Mouse (Mus musculus) embryo, embryonic 11.5 days (tissue): ENCODE data around the gene Phf20.

Experiments
- DNase-seq: peaks from one replicate; pipeline ENCODE4 v3.0.0-alpha.2; 2012; ENCODE audit warnings: low read depth, low spot score

The Phf20 gene

GRCm38 (mm10) chr2:156267636-156268035 lies 71.4 kb downstream of the Phf20 start:
- DNase-seq: no peak

GRCm38 (mm10) chr2:156272553-156272952 lies 76.3 kb downstream of the Phf20 start:
- DNase-seq: no peak

DNA sequence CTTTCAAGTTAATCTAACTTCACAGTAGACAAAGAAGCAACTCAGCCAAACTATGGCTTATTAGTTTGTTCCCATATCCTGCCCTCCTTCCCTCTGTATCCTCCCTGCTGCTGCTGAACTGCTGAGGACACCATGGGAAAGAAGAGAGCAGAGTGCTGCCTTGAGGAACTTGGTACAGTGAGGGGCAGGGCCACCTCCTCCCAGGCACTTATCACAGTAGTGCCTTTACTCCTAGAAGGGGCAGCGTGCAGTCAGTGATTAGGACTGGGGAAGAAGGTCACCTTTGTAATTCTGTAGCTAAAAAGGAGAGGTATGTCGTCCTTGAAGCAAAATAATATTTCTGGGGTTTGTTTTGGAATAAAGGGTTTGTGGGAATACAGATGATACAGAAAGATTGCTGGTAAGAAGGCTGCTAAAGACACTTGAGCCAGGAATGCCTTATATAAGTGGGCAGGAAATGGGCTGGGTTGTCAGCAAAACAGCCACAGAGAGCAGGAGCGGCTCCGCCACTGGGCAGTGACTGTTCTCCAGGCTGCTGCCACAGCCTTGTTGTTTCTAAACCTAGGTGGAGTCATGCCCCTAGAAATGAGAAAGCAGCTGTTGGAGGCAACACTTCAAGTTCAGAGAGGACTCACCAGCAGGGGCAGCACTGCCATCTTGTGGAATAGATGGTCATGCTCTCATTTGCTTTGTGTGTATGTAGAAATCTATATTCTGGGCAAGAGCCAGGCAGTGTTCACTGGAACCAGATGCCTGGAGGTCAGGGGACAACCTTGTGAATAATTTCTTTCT lies 82.2 kb downstream of the Phf20 start:
- peak; percentile 64 for DNase-seq

DNA sequence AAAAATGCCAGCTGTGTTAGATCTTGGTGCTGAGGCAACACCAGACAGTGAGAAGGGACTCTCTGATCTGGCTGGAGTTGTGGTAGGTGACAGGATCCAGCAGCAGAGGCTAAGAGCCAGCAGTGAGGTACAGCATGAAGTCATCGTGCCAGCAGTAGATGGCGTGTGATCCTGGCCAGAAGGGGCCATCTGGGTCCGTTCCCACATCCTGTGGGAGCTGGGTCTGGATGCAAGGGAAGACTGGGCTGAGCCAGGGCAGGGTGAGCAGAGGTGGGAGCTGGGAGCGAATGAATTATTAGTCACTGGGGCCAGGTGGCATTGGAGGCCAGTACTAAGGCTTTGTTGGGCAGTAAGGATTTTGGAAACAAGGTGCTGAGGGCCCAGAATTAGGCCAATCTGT lies 85.0 kb downstream of the Phf20 start:
- DNase-seq: no peak

DNA sequence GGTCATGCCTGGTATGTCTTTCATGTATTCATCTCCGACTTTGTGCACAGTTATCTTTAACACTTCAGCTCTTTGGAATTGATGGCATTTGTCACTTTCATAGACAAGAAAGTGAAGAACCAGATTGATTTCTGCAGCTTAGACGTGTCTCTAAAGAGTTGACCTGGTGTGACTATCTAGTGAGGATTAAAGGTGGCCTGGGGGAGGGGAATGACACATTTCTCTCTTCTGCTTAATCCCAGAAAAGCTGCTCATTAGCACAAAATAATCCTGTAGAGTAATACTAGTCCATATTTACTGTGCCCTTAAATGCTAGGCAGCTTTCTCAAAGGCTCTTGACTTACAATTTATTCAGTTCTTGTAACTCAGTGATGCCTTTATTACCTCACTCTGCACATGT lies 88.9 kb downstream of the Phf20 start:
- no peak for DNase-seq

DNA sequence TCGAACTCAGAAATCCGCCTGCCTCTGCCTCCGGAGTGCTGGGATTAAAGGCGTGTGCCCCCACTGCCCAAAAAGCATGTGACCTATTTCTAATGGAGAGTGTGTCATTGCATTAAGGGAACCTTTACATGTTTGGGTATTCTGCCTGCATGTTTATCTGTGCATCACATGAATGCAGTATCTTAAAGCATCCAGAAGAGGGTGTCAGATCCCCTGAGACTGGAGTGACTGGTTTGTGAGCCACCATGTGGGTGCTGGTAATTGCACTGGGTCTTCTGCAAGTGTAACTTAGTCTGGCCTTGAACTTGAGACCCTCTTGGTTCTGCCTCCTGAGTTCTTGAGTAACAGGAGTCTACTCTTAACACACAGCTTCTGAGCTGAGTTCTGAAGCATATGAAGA lies 90.5 kb downstream of the Phf20 start:
- DNase-seq: no peak

DNA sequence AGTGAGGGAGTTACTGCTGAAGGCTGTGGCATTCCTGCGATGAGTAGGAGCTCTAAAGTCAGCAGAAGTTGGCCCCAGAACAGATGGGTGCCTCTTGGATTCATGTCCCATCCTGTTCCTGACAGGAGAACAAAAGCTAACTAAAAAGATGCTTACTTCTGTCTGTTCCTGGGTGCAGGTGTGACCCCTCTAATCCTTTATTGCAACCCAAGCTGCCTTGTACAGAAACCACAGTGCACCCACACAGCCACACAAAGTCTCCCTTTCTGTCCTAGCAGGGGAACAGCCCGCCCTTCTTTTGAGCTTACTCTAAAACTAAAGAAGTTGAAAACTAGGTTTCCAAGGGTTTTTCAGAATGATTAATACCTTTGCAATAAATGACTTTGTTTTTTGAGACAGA lies 92.0 kb downstream of the Phf20 start:
- no peak for DNase-seq

DNA sequence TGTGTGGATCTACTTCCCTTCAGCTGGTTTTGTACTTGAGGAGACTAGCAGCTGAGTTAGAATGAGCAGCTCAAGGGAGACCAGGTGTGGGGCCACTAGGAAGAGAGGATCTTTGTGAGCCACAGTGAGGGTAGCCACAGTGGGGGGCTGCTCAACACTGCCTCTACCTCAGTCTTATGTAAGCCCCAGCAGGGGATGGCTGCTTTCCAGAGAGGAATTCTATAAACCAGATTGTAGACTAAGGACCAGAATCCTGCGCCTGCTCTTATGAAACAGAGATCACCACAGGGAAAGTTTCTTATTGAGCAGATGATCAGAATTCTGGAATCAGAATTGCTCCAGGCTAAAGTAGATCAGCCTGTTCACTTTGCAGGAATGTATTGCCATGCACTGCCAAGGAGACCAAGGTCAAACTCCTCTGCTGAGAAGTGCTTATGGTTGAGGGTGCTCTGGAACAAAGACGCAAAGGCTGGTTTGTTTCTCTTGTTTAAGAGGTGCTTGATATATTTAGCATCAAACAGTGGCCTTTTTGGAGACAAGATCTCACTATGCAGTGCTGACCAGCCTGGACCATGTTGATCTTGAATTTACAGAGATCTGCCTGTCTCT lies 93.4 kb downstream of the Phf20 start:
- DNase-seq: no peak

DNA sequence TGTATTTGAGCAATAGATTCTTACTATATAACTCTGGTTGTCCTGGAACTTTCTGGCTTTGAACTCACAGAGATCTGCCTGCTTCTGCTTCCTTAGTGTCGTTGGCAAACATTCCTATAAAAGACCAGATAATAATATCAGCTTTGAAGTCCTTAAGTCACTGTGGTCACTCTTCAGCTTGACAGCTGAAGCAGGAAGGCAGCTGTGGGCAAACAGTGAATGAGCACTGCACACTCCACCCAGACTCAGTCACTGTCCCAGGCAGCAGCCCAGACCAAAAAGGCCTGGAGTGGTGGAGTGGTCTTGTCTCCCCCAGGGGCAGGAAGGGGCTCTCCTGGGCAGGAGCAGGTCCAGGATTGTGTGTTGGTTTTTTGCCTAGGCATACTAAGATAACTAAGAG lies 95.7 kb downstream of the Phf20 start:
- no peak for DNase-seq

DNA sequence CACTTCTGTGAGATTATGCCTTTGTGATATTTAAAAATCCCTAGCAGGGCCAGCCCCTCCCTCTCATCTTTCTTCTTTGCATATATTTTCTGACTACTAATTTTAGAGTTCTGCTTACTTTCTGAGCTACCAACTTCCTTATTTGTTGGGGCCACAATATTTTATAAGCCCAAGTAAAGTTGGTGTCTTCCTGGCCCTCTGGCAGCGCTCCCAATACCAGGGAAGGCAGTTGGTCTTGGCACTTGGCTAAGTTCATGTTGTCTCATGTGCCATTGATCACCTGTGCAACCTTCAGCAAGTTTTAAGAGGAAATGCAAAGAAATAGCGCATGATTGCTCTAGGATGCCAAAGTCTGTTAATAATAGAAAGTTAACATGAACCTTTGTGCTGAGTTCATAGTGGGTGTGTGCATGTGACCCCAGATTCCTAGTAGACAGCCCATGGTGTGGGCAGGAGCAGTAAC lies 99.4 kb downstream of the Phf20 start:
- DNase-seq: no peak

GRCm38 (mm10) chr2:156296190-156296589 lies 99.9 kb downstream of the Phf20 start:
- DNase-seq: no peak

DNA sequence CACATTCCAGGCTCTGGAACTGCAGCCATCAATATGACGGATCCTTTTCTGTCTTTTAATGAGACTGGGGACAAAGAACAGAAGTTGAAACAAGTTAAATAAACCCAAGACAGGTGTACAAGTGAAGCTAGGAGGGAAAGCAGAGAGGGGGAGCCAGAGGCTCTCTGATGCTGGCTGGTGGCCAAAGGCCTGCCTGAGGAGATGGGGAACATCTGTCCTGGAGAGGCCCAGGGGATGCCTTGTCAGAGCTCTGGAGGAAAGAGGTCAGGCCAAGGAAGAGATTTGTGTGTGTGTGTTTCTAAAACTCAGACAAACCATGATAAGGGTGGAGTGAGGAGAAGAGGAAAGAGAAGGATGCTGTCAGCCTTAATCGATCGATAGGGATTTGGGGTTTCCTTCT lies 101.4 kb downstream of the Phf20 start:
- peak; percentile 16 for DNase-seq

- no peak for DNase-seq
Measured at GRCm38 (mm10) chr2:156298458-156298857, 102.2 kb downstream of the Phf20 start.

DNA sequence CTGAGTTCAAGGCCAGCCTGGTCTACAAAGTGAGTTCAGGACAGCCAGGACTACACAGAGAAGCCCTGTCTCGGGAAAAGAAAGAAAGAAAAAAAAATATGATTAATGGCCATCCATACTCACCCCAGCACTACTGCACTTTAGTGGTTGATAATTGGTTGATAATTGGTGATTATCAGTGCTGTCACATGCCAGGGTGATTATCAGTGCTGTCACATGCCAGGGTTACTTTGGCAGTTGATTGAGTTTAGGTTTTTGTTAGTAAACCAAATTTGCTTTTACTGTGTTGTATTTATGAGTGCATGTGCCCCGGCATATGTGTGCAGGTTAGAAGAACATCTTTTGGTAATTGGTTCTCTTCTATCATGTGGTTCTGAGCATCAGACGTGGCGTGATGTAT lies 105.8 kb downstream of the Phf20 start:
- no peak for DNase-seq

- no peak for DNase-seq
Measured at GRCm38 (mm10) chr2:156304351-156304750, 108.1 kb downstream of the Phf20 start.

DNA sequence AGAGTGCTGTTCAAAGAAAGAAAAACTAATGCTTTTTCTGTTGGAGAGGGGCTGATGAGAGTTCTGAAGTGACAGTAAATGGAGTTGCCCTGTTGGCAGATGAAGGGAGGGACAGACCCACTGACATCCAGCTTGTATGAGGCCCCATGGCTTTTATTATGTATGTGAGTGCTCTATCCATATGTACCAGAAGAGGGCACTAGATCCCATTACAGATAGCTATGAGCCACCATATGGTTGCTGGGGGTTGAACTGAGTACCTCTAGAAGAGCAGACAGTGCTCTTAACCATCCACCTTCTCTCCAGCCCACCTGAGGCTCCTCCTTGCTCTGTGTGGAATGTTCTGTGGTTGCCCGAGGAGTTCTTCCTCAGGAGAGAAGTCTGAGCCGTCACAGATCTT lies 109.6 kb downstream of the Phf20 start:
- DNase-seq: no peak

DNA sequence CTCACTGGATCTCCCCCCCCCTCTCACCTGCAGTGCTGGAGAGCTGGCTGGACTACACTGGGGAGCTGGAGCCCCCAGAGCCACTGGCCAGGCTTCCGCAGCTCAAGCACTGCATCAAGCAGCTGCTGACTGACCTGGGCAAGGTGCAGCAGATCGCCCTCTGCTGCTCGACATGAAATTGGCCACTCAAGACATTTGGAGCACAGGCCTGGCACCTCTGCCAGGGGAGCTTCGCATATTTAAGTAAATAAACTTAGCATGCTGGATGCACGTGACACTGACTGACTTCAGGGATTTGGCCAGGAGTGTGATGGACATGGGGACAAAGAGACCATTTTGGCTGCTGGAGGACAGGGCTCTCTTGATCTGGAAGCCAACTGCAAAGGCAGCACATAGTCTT lies 111.0 kb downstream of the Phf20 start:
- DNase-seq: no peak

- no peak for DNase-seq
Measured at GRCm38 (mm10) chr2:156309948-156310347, 113.7 kb downstream of the Phf20 start.

DNA sequence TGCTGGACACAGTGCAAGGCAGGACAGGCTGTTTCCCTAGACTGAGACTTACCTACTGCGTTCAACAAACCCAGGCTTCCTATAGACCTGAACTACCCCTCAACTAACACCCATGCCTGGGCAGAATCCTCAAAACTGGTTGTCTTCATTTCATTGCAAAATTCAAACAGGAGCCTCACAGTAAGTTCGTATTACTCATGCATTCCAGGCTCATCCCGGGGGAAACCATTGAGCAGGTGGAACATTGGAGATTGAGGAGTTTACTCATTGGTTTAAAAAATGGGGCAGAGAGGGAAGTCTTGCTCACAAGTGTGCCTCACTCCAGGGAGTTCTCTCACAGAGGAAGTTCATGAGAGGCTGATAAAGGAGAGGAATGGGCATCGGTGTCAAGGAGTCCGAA lies 114.2 kb downstream of the Phf20 start:
- DNase-seq: no peak

GRCm38 (mm10) chr2:156310945-156311344 lies 114.7 kb downstream of the Phf20 start:
- no peak for DNase-seq

DNA sequence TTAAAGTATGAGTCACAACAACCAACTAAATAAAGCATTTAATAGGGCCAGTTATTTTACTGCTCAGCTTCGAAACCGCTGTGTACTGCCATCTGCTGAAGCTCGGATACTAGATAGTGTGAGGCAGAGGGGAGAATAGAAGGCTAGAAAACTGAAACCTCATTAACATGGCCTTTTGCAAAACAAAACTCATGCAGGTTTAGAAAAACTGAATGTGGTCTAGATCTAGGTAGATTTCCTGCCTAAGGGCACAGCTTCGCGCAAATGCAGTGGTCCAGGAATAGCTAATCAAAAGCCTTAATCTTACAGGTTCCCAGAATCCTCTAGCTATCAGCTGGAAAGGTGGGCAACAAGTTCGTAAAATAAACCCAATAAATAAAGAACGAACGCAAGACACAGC lies 115.2 kb downstream of the Phf20 start:
- DNase-seq: no peak

DNA sequence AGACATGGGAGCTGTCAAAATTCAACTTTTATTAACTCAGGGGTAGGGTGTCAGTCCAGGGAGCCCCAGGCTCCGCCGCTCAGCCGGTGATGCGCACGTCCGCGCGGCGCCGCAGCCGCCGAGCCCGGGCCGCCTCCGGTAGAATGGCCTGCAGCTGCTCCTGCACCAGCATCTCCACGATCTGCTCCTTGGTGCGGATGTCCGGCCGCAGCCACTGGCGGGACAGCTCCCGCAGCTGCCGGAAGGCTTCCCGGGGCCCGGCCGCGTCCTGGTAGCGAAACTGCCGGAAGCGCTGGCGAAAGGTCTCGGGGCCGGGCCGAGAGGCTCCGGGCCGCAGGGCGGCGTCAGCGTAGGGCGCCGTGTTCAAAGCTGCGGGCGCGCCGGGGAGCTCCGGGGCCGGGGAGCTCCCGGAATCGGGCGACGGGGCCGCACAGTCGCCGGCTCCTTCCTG lies 115.6 kb downstream of the Phf20 start:
- no peak for DNase-seq

GRCm38 (mm10) chr2:156312297-156312897 lies 116.1 kb downstream of the Phf20 start, which contains the start of the genes Cnbd2 and Scand1:
Cnbd2 (plus strand) TSS chr2:156312299.
Scand1 (minus strand) TSS chr2:156312704.
- peak; percentile 65 for DNase-seq
